Mouse (Mus musculus) ovary, postnatal 14 days (tissue): ENCODE data around the gene Vmn1r222.
"Not testable (repeated sequence)": the region's sequence is repeated elsewhere in the genome, so short reads cannot be mapped to it uniquely, and the experiment has no call there.

Experiments
- DNase-seq: peaks from one replicate; pipeline ENCODE4 v3.0.0; 2022; ENCODE audit warnings: low spot score

The Vmn1r222 gene

GRCm38 (mm10) chr13:23235847-23236246 is at the start of gene Vmn1r222:
Gene Vmn1r222 (minus strand): TSS chr13:23235947.
- not testable (repeated sequence) for DNase-seq

GRCm38 (mm10) chr13:23285191-23285920 is 49.6 kb upstream of the Vmn1r222 start:
- DNase-seq: no peak

- DNase-seq: no peak
These were observed 44.2 kb upstream of the Vmn1r222 start for GRCm38 (mm10) chr13:23279992-23280391.

DNA sequence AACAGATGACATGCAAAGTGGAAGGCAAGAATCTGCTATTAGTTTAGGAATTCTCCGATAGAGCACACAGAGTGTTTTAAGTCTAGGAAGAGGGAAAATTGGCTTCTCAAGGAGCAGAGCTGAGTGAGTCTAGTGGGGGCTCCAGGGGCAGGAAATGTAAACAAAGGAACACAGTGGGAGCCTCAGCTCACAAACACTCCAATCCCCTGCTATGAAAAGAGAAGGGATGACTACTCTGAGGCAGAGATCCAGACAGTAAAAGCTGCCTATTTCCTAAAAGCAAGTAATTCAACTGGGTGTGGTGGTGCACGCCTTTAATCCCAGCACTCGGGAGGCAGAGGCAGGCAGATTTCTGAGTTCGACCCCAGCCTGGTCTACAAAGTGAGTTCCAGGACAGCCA is 43.8 kb upstream of the Vmn1r222 start:
- no peak for DNase-seq

- DNase-seq: no peak
These were observed 34.8 kb upstream of the Vmn1r222 start for GRCm38 (mm10) chr13:23270321-23271101.

GRCm38 (mm10) chr13:23269681-23270080 is 33.9 kb upstream of the Vmn1r222 start:
- DNase-seq: no peak

DNA sequence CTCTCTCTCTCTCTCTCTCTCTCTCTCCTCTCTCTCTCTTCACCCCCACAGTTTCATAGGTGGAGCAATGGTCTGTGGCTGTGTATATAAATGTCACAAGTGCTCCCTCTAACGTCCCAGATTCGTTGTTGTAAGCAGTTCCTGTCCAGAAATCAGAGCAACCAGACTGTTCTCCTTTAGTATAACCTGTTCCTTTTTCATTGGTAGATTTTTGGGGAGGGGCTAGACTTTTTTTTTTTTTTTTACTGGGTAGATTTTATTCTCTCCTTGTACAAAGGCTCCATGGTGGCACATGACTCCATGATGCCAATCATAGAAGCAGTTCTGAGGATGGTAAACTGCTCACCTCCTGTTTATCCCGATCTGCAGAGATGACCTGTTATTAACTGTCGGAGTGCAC is 33.4 kb upstream of the Vmn1r222 start:
- not testable (repeated sequence) for DNase-seq

- DNase-seq: not testable (repeated sequence)
These were observed 32.9 kb upstream of the Vmn1r222 start for GRCm38 (mm10) chr13:23268606-23269005.

GRCm38 (mm10) chr13:23258546-23259048 is 22.9 kb upstream of the Vmn1r222 start:
- no peak for DNase-seq

- not testable (repeated sequence) for DNase-seq
These were observed 11.1 kb upstream of the Vmn1r222 start, which contains the start of gene Vmn1r223 for GRCm38 (mm10) chr13:23246834-23247233. Gene Vmn1r223 (plus strand): TSS chr13:23247134.

DNA sequence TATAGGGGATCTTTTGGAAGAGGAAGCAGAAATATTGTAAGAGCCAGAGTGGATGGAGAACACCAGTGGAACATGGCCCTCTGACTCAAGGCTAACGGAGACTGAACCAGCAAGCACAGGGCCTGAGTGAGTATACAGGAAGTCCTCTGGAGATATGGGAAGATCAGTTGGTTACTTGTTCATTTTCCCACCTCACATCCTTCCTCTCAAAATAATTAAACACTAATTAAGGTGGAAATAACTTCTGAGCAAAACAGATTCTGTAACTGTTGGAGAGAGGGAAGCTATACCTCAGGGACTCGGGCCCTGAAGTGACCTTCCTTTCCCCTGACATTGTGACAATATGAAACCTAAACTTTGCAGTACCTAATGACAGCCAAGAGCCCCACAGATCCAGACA is 21.9 kb downstream of the Vmn1r222 start, which contains the start of gene Vmn1r221:
Gene Vmn1r221, plus strand, starts transcription at position 301 of the 400 bp plus-strand sequence.
- not testable (repeated sequence) for DNase-seq

DNA sequence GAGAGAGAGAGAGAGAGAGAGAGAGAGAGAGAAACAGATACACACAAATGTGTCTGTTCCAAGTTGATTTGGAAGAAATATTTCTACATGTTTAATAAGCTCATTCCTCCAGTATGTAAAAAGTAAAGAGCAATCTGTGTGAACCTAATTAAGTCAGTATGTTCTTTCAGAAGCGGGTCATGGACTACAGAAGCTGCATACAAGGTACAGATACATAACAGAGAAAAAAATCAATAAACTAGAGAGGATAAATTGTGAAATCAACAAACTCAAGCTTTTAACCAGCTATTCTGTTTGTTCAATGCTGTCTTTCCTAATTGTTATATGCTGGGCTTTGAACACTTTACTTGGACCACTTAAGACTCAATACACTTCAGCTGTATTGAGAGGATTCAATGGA is 31.9 kb downstream of the Vmn1r222 start:
- DNase-seq: not testable (repeated sequence)

- DNase-seq: no peak
These were observed 47.9 kb downstream of the Vmn1r222 start, which contains the start of gene Vmn1r220 for GRCm38 (mm10) chr13:23187875-23188274. Gene Vmn1r220 (minus strand): TSS chr13:23187975.
